Mouse (Mus musculus) intestine, postnatal 0 days (tissue): ENCODE results near the gene Cobl. TPM values are rescaled to one million over a fixed set of nuclear protein-coding genes. Genes with fewer than 3 reads are reported as not detected.
A peak's percentile ranks its signal among the peaks of the same experiment; 100 is the strongest.

Experiments
- ATAC-seq: fragments of 200-750 bp; cut with Nextera tagmentation; 2 replicates; pipeline ENCODE4 v1.8.0; 2017; ENCODE audit warnings: mild to moderate bottlenecking, moderate TSS enrichment, moderate library complexity
- H3K27ac ChIP-seq: fragments of 300-500 bp; sonication (generic); 2 replicates; pipeline ENCODE4 v1.5.1; 2014; ENCODE audit warnings: mild to moderate bottlenecking, low read depth, low read length, moderate library complexity
- H3K27me3 ChIP-seq: fragments of 300-500 bp; sonication (generic); replicated peaks from 2 replicates; pipeline ENCODE4 v1.6.1; 2014; ENCODE audit warnings: low read length, mixed read lengths; ENCODE audit not compliant: control insufficient read depth, insufficient read depth
- H3K36me3 ChIP-seq: fragments of 300-500 bp; sonication (generic); 2 replicates; pipeline ENCODE4 v1.6.1; 2014; ENCODE audit warnings: mild to moderate bottlenecking, moderate library complexity; ENCODE audit not compliant: control insufficient read depth, insufficient read depth
- H3K4me1 ChIP-seq: fragments of 300-500 bp; sonication (generic); replicated peaks from 2 replicates; pipeline ENCODE4 v1.6.1; 2014; ENCODE audit warnings: antibody characterized with exemption, low read length, mixed read lengths; ENCODE audit not compliant: control insufficient read depth, insufficient read depth
- H3K4me2 ChIP-seq: fragments of 300-500 bp; sonication (generic); replicated peaks from 2 replicates; pipeline ENCODE4 v1.6.1; 2014; ENCODE audit warnings: low read depth, mild to moderate bottlenecking, moderate library complexity
- H3K4me3 ChIP-seq: fragments of 300-500 bp; sonication (generic); 2 replicates; pipeline ENCODE4 v1.5.1; 2014; ENCODE audit warnings: low read depth, low read length
- H3K9ac ChIP-seq: fragments of 300-500 bp; sonication (generic); 2 replicates; pipeline ENCODE4 v1.6.1; 2014; ENCODE audit warnings: mild to moderate bottlenecking, low read depth, low read length
- H3K9me3 ChIP-seq: fragments of 300-500 bp; sonication (generic); 2 replicates; pipeline ENCODE4 v1.6.1; 2016; ENCODE audit warnings: mixed run types; ENCODE audit not compliant: control insufficient read depth
- CTCF ChIP-seq: sonication (generic); IDR thresholded peaks from 2 replicates; pipeline ENCODE4 v1.5.1; 2016; ENCODE audit warnings: low read depth, mild to moderate bottlenecking, control low read depth, antibody characterized with exemption, moderate library complexity
- WGBS: fragments of 180-500 bp; shearing (Covaris S2); extraction: QIAGEN DNeasy Blood & Tissue Kit; methylation state at CpG from one replicate; pipeline ENCODE4 v1.1.7; 2014; 5-methylcytosine and 5-hydroxymethylcytosine counted together
- polyA plus RNA-seq: library from polyadenylated mRNA; unstranded; fragments of >200 nt; fragmentation: Nextera tagmentation; extraction: Ambion mirVana; gene quantifications from 2 replicates; pipeline ENCODE4 v1.2.1, GENCODE M21; 2015

Cobl gene
- polyA plus RNA-seq, 1 experiment from 2014 or later = 6.3 TPM

- H3K9ac ChIP-seq = no peak overlapping the region
- no peaks in the 10 kb centered on the region for H3K36me3 ChIP-seq
- no peaks in the 10 kb centered on the region for H3K27me3 ChIP-seq
- H3K27ac ChIP-seq = peak overlapping the region; percentile 77
- peak overlapping the region; percentile 43; the same call in 1 of the 2 replicates for H3K4me2 ChIP-seq
- no peak overlapping the region for H3K4me3 ChIP-seq
- no peak for TF ChIP-seq CTCF
- H3K4me1 ChIP-seq = no peaks in the 10 kb centered on the region
- no peaks in the 10 kb centered on the region for H3K9me3 ChIP-seq
- peak; percentile 97 for ATAC-seq
- WGBS = 59% methylated on average over 4 of the region's 4 CpGs
Observed at GRCm38 (mm10) chr11:12411075-12411807, 53.5 kb downstream of the Cobl start.

GRCm38 (mm10) chr11:12409463-12409862 lies 55.3 kb downstream of the Cobl start:
- Histone ChIP-seq H3K27me3 (no peaks in the 10 kb centered on the region), H3K4me1 (no peaks in the 10 kb centered on the region), H3K9ac (no peak overlapping the region), H3K4me2 (no peak overlapping the region), H3K36me3 (no peaks in the 10 kb centered on the region), H3K27ac (0 out of 2 replicates have a peak overlapping the region, but pooled peaks have one; percentile 57), H3K9me3 (no peaks in the 10 kb centered on the region), H3K4me3 (no peak overlapping the region)
- no peak for TF ChIP-seq CTCF
- peak; percentile 81 for ATAC-seq
- WGBS = 26% methylated on average over 4 of the region's 4 CpGs

- H3K9ac ChIP-seq = no peak overlapping the region
- H3K4me2 ChIP-seq = no peak overlapping the region
- WGBS = 91% methylated on average over 6 of the region's 6 CpGs
- H3K9me3 ChIP-seq = no peaks in the 10 kb centered on the region
- ATAC-seq = no peak
- no peak overlapping the region for H3K27ac ChIP-seq
- H3K27me3 ChIP-seq = no peaks in the 10 kb centered on the region
- no peak for TF ChIP-seq CTCF
- no peaks in the 10 kb centered on the region for H3K4me1 ChIP-seq
- H3K4me3 ChIP-seq = no peak overlapping the region
- H3K36me3 ChIP-seq = no peaks in the 10 kb centered on the region
Observed at GRCm38 (mm10) chr11:12407834-12408233, 56.9 kb downstream of the Cobl start.

- Histone ChIP-seq H3K9me3 (no peaks in the 10 kb centered on the region), H3K4me2 (no peak overlapping the region), H3K27me3 (no peaks in the 10 kb centered on the region), H3K27ac (no peak overlapping the region), H3K36me3 (no peaks in the 10 kb centered on the region), H3K4me3 (no peak overlapping the region), H3K4me1 (no peaks in the 10 kb centered on the region), H3K9ac (no peak overlapping the region)
- 94% methylated on average over 2 of the region's 2 CpGs for WGBS
- ATAC-seq = no peak
- TF ChIP-seq CTCF = no peak
Observed at GRCm38 (mm10) chr11:12399903-12400302, 64.9 kb downstream of the Cobl start.

- H3K9ac ChIP-seq = no peak overlapping the region
- H3K36me3 ChIP-seq = no peaks in the 10 kb centered on the region
- no peaks in the 10 kb centered on the region for H3K9me3 ChIP-seq
- no peak for TF ChIP-seq CTCF
- no peak overlapping the region for H3K4me2 ChIP-seq
- H3K27me3 ChIP-seq = no peaks in the 10 kb centered on the region
- ATAC-seq = no peak
- no peak overlapping the region for H3K27ac ChIP-seq
- no peaks in the 10 kb centered on the region for H3K4me1 ChIP-seq
- H3K4me3 ChIP-seq = no peak overlapping the region
Observed at GRCm38 (mm10) chr11:12396196-12396595, 68.6 kb downstream of the Cobl start.

- Histone ChIP-seq H3K4me3 (no peak overlapping the region), H3K27me3 (no peaks in the 10 kb centered on the region), H3K9me3 (no peaks in the 10 kb centered on the region), H3K4me2 (no peak overlapping the region), H3K36me3 (no peaks in the 10 kb centered on the region), H3K9ac (no peak overlapping the region), H3K4me1 (no peaks in the 10 kb centered on the region), H3K27ac (no peak overlapping the region)
- WGBS = 46% methylated on average over 1 of the region's 1 CpGs
- TF ChIP-seq CTCF = no peak
- ATAC-seq = no peak
Observed at GRCm38 (mm10) chr11:12394701-12395100, 70.1 kb downstream of the Cobl start.
